Mouse (Mus musculus): ENCODE measurements around the gene Dap. TPM values are rescaled to one million over a fixed set of nuclear protein-coding genes. Genes with fewer than 3 reads are reported as not detected.

The Dap gene
- polyA plus RNA-seq, 1 experiment from 2014 or later, result 45.0 TPM

Other genes with a start within 250 kb of the Dap start
- gene Ankrd33b, start 143.4 kb downstream of the Dap start, polyA plus RNA-seq (2015; fragmentation: Nextera tagmentation; extraction: Ambion mirVana), result 0.62 and 0.76 TPM in 2 replicates
- 3.2 and 3.3 TPM in 2 replicates for gene Ropn1l, start 229.4 kb downstream of the Dap start, polyA plus RNA-seq (2015; fragmentation: Nextera tagmentation; extraction: Ambion mirVana)